Mouse (Mus musculus): Measurements from ENCODE around the gene Lrrc40.
"Not testable (repeated sequence)": the region's sequence is repeated elsewhere in the genome, so short reads cannot be mapped to it uniquely, and the experiment has no call there.

Gene Lrrc40

DNA sequence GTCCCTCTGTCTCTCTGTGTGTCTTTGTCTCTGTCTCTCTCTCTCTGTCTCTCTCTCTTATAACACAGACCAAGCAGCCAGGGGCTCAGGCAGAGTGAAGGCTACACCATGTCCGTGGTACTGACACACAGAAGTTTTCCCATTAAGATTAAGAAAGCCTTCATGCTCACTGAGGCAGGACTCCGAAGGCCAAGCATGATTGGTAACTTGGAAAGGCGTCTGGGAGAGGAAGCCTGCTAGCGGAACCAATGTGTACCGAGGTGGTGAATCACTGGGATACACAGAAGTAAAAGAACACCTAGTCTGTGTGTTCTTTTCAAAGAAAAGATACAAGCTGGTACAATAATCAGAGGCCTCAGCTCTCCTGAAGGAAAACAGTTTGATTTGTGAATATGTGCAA lies 41.4 kb downstream of the Lrrc40 start:
- no peak for DNase-seq (ENCODE audit: low spot score in 2 of 2)

DNA sequence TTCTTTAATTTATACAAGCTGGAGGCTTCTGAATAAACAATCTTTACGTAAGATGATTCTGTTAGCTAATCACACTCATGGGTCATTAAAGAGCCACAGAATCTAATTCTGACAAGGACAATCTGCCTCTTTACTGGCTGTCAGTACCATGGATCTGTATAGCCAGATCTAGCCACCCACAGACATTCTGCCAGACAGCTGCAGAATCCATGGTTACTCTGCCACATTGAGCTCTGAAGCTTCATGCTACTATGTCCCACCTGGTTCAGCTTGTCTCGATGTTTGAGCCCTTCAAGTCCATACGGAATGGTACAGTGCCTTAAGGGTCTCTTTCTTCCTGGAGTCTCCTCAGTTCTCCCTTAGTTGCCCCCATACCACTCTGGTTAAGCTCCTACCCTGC lies 55.1 kb downstream of the Lrrc40 start:
- no peak for DNase-seq (ENCODE audit: low spot score in 2 of 2)

DNA sequence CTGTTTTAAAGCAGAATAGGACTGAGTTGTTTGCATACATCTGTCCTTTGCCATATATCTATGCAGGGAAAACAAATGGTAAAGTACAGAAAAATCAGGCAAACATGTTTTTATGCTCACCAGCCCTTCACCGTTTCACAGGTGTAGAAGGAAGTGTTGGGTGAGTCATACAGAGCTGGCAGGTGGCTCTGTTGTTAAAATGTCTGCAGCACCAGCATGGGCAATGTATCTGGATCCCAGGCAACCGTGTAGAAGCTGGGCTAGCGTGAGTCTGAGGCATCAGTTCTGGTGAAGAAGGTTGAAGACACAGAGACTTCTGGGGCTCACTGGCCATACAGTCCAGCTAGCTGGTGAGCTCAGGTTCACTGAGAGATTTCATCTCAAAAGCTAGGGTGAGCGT lies 57.5 kb downstream of the Lrrc40 start:
- DNase-seq (ENCODE audit: low spot score in 2 of 2): no peak

DNA sequence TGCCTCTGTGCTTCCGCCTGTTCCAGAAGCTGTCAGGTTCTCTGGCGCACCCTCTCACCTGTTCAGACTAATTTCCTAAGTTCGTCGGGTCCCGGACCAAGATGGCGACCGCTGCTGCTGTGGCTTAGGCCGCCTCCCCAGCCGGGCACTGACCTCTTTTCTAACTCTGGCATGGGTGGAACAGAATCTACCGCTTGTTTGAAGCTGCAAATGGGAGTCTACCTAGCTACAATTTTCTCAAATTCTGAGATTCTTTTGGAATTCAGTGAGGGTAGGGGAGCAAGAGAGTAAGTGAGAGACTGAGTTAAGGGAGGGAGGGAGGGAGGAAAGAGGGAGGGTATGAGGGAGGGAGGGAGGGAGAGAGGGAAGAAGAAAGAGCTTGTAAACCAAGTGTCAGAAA lies 65.6 kb downstream of the Lrrc40 start:
- DNase-seq (ENCODE audit: low spot score in 2 of 2): not testable (repeated sequence)

DNA sequence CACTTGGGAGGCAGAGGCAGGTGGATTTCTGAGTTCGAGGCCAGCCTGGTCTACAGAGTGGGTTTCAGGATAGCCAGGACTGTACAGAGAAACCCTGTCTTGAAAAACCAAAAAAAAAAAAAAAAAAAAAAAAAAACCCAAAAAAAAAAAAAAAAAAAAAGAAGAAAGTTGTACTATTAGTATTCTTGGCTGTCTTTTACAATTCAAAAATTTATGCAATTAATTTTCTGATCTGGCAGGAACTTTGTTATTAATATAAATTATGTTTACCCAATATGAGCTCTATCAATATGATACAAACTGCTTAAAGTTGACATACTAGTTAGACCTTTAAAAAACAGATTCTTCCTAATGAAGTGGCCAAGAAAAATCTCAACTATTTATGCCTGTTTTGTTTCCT lies 66.1 kb downstream of the Lrrc40 start:
- not testable (repeated sequence) for DNase-seq (ENCODE audit: low spot score in 2 of 2)

DNA sequence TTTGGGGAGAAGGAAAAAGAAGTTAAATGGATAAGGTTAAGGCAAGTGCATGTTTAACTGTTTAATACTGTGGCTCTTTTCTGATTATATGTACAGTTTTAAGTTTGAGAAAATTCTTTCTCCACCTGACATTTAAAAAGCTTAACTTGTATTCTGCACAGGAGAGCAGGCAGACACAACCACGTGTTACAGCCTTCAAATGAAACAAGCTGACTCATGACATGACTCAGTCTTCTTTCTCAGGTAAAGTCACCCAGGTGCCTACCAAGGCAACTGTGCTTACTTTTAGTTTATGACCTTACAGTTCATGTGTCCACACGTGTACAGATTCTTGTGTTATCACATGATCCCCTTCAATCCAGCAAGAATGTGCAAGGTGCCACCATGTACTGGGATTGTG lies 67.0 kb downstream of the Lrrc40 start:
- no peak for DNase-seq (ENCODE audit: low spot score in 2 of 2)

DNA sequence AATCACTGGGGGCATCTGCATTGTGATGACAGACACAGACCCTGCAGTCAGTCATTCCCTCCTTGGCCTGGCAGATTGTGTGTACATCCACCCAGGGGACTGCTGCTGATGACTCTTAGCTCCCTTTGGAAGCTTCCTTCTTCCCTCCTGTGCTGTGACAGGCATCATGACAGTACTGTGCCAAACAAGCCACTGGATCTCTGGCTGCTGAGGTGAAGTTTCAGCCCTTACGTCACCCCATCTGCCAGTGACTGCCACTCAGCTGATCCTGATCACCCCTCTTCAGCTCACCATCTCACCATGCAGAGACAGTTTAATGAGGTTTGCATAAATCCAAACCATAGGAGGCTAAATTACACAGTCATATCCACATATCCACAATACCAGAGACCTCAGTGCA lies 68.8 kb downstream of the Lrrc40 start:
- DNase-seq (ENCODE audit: low spot score in 2 of 2): no peak

Measured in urinary bladder, postnatal 36 days (tissue).